Mouse (Mus musculus): Measurements from ENCODE around the gene Vmn1r119.
"Not testable (repeated sequence)": the region's sequence is repeated elsewhere in the genome, so short reads cannot be mapped to it uniquely, and the experiment has no call there.

The Vmn1r119 gene

DNA sequence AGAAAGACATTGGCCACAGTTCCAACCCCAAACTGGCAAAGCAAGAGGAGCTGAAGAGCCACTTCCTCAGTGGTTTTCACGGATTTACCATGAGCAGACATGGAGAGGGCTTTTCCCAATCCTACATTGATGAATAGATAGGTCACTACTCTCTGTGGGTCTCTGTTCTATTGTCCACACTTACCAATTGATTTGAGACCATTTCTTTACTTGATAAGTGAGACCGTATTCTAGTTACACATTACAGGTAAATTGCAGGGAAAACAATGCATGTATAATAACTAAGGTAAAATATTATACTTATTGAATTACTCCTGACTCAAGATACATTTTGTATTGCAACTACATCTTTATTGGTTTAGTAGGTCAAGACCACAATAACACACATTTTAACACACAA, at the start of gene Vmn1r119:
Vmn1r119 (minus strand) TSS at position 101 of the 400 bp plus-strand sequence.
- POLR2A ChIA-PET, CTCF ChIA-PET: not testable (repeated sequence)

DNA sequence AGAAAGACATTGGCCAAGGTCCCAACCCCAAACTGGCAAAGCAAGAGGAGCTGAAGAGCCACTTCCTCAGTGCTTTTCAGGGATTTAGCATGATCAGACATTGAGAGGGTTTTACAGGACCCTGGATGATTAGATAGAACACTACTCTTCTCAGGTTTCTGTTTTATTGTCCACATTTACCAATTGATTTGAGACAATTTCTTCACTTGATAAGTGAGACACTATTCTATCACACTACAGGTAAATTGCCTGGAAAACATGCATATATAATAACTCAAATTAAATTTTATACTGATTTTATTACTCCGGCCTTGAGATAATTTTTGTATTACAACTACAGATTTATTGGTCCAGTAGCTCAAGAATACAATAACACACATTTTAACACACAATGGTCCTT, 41.4 kb upstream of the Vmn1r119 start, which contains the start of gene Vmn1r120:
Vmn1r120 (minus strand) TSS at position 101 of the 400 bp plus-strand sequence.
- CTCF ChIA-PET: not testable (repeated sequence)

More for the DNA sequence above, 41.4 kb upstream of the Vmn1r119 start, which contains the start of gene Vmn1r120:
- POLR2A ChIA-PET: not testable (repeated sequence)
